Mouse (Mus musculus) thymus, adult 2 months (tissue): ENCODE data around the gene Mfsd2b.

ENCODE experiments used
- CTCF ChIP-seq: fragments of 200-500 bp; IDR thresholded peaks from 2 replicates; pipeline ENCODE4 v1.5.1; 2012; ENCODE audit warnings: mild to moderate bottlenecking, control low read depth, low read length, moderate library complexity, borderline replicate concordance; ENCODE audit not compliant: control insufficient read depth, poor library complexity, insufficient read depth; ENCODE audit errors: extremely low read depth
- POLR2A ChIP-seq: fragments of 200-500 bp; IDR thresholded peaks from 2 replicates; pipeline ENCODE4 v1.6.1; 2012; ENCODE audit warnings: mild to moderate bottlenecking, low read length, control low read depth, moderate library complexity; ENCODE audit not compliant: control insufficient read depth, poor library complexity, insufficient read depth; ENCODE audit errors: extremely low read depth

DNA sequence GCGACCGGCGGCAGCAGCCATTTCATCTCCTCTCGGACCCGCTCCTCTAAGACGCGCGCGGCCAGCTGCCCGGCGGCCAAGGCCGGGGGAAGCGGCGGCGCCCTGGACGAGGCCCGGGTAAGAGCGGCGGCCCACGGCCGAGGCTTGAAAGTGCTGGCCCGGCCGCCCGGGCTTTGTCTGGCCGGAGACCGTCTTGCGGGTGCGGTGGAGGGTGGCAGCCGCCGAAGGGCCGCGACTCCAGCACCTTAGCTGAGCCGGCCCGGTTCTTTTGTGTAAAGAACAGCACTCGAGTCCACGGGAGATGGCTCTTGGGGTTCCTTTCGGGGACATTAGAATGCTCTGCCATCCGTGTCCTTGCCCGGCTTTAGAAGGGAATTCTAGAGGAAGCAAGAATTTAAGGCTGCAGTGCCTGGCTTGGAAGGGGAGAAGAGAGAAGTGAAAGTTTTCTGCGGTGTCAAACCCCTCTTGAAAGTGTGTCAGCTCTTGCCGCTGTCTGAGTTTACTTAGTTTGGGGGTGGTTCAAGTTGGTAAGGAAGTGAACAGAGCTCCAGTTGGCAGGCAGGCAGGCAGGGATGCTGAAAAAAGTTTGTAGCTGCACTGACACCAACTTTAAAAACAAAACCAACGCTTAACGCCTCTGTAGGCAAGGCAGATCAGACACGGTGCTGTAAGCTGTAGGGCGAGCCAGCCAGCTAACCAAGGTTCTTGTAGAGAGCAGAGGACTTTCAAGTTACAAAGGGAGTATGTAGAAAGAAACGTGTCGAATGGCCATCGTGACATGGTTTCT is 43.8 kb upstream of the Mfsd2b start:
- peak; percentile 55; the same call in 1 of the 2 replicates for TF ChIP-seq POLR2A
- no peak for TF ChIP-seq CTCF
